Mouse (Mus musculus) layer of hippocampus, postnatal 25 days (tissue): Measurements from ENCODE around the gene Ppp1r10. TPM values are rescaled to one million over a fixed set of nuclear protein-coding genes. Genes with fewer than 3 reads are reported as not detected.
"Not testable (repeated sequence)": the region's sequence is repeated elsewhere in the genome, so short reads cannot be mapped to it uniquely, and the experiment has no call there.

Experiments used
- DNase-seq, 2 experiments: peaks; one replicate each; pipeline ENCODE4 v3.0.0; 2022; ENCODE audit warnings: mixed read lengths in 2 of 2, low spot score in 1 of 2; ENCODE audit errors: extremely low spot score in 1 of 2
- total RNA-seq, 2 experiments: library from RNA; stranded (reverse); gene quantifications; 2 replicates each; pipeline ENCODE4 v1.2.3; 2021

Ppp1r10 gene
- total RNA-seq, 2 experiments from 2014 or later, result 69.9 to 81.9 TPM

- no peak for DNase-seq
Measured at GRCm38 (mm10) chr17:35927471-35927870, 11.2 kb downstream of the Ppp1r10 start.

GRCm38 (mm10) chr17:35929534-35929933, 13.3 kb downstream of the Ppp1r10 start:
- DNase-seq, result no peak

- no peak for DNase-seq
Measured at GRCm38 (mm10) chr17:35930627-35931026, 14.4 kb downstream of the Ppp1r10 start.

- DNase-seq, result no peak
Measured at GRCm38 (mm10) chr17:35932608-35933007, 16.4 kb downstream of the Ppp1r10 start.

- DNase-seq, result not testable (repeated sequence)
Measured at GRCm38 (mm10) chr17:35935763-35936162, 19.5 kb downstream of the Ppp1r10 start.

GRCm38 (mm10) chr17:35937700-35938348, 21.6 kb downstream of the Ppp1r10 start:
- peak in 1 of 2 experiments; percentile 32 for DNase-seq

GRCm38 (mm10) chr17:35939108-35939507, 22.9 kb downstream of the Ppp1r10 start:
- no peak for DNase-seq

- DNase-seq, result no peak
Measured at GRCm38 (mm10) chr17:35939941-35940340, 23.7 kb downstream of the Ppp1r10 start.

- not testable (repeated sequence) for DNase-seq
Measured at GRCm38 (mm10) chr17:35950946-35951345, 34.7 kb downstream of the Ppp1r10 start.

- DNase-seq, result not testable (repeated sequence)
Measured at GRCm38 (mm10) chr17:35952559-35952958, 36.3 kb downstream of the Ppp1r10 start.

- DNase-seq, result no peak
Measured at GRCm38 (mm10) chr17:35954665-35955064, 38.4 kb downstream of the Ppp1r10 start.

GRCm38 (mm10) chr17:35958533-35959223, 42.4 kb downstream of the Ppp1r10 start:
- DNase-seq, result no peak

GRCm38 (mm10) chr17:35963279-35963678, 47.0 kb downstream of the Ppp1r10 start:
- DNase-seq, result no peak

- no peak for DNase-seq
Measured at GRCm38 (mm10) chr17:35967621-35968020, 51.4 kb downstream of the Ppp1r10 start.

GRCm38 (mm10) chr17:35969418-35970389, 53.5 kb downstream of the Ppp1r10 start, which contains the start of gene Abcf1:
TSS of gene Abcf1 (minus strand) at chr17:35969761.
- peak; percentile 95 to 97 for DNase-seq

- no peak for DNase-seq
Measured at GRCm38 (mm10) chr17:35972131-35972530, 55.9 kb downstream of the Ppp1r10 start.

- DNase-seq, result peak in 1 of 2 experiments; percentile 72
Measured at GRCm38 (mm10) chr17:35978811-35979400, 62.7 kb downstream of the Ppp1r10 start.

GRCm38 (mm10) chr17:35979401-35980362, 63.4 kb downstream of the Ppp1r10 start, which contains the start of the genes Gnl1 and Prr3:
TSS of gene Gnl1 (plus strand) at chr17:35979851.
TSS of gene Prr3 (minus strand) at chr17:35980236.
- DNase-seq, result peak; percentile 77 to 97

- DNase-seq, result peak; percentile 38 to 65
Measured at GRCm38 (mm10) chr17:35980363-35980754, 64.1 kb downstream of the Ppp1r10 start.
